Mouse (Mus musculus) left cerebral cortex, postnatal 14 days (tissue): ENCODE measurements at regions not wholly inside any gene's neighbourhood (a gene's known extent, or its start where the extent isn't known, plus 50 kb on each side); places are given as distances from the start of the nearest gene placed in this dataset.

Experiments
- DNase-seq, 2 experiments: peaks; one replicate each; pipeline ENCODE4 v3.0.0; 2021 to 2022; ENCODE audit warnings: low spot score in 2 of 2, mixed read lengths in 1 of 2
- intact Hi-C: fragments of 180-260 bp; cut with DNase I; formaldehyde crosslinking; loops from one replicate; pipeline ENCODE4 v1.15.1; 2025
- microRNA-seq, 2 experiments: library from miRNA; unstranded; fragments of <30 nt; microRNA quantifications; one replicate each; pipeline ENCODE4 v1.2.0; 2022

GRCm38 (mm10) chr7:139741246-139741903, 57.8 kb upstream of the Cfap46 start:
- peak; percentile 38 to 64 for DNase-seq
- intact Hi-C loops: loop anchor here (5.0 kb wide), 1 partner anchor 34 kb away; no protein-coding TSS in a partner anchor

- intact Hi-C loops: no loop called here
- DNase-seq: peak; percentile 47 to 64
Observed at GRCm38 (mm10) chr7:139746803-139747202, 63.2 kb upstream of the Cfap46 start.

- intact Hi-C loops: no loop called here
- DNase-seq: no peak
Observed at GRCm38 (mm10) chr7:139747290-139748067, 63.9 kb upstream of the Cfap46 start.

- intact Hi-C loops: no loop called here
Observed at GRCm38 (mm10) chr7:139755004-139755403, 71.4 kb upstream of the Cfap46 start.

GRCm38 (mm10) chr7:139762522-139762921, 71.5 kb upstream of the Adgra1 start:
- no peak for DNase-seq
- intact Hi-C loops: no loop called here

More at GRCm38 (mm10) chr7:139755004-139755403, 71.4 kb upstream of the Cfap46 start:
- peak in 1 of 2 experiments; percentile 53 for DNase-seq

GRCm38 (mm10) chr7:139763241-139763640, 70.7 kb upstream of the Adgra1 start:
- no peak for DNase-seq
- intact Hi-C loops: no loop called here

- no peak for DNase-seq
- intact Hi-C loops: no loop called here
Observed at GRCm38 (mm10) chr7:139766296-139766695, 67.7 kb upstream of the Adgra1 start.

GRCm38 (mm10) chr7:139769167-139769566, 64.8 kb upstream of the Adgra1 start:
- intact Hi-C loops: no loop called here
- no peak for DNase-seq

- DNase-seq: peak; percentile 46 to 51
- intact Hi-C loops: no loop called here
Observed at GRCm38 (mm10) chr7:139777243-139777642, 56.7 kb upstream of the Adgra1 start.

- no peak for DNase-seq
- intact Hi-C loops: no loop called here
Observed at GRCm38 (mm10) chr7:139779876-139780275, 54.1 kb upstream of the Adgra1 start.

- no peak for DNase-seq
- intact Hi-C loops: no loop called here
Observed at GRCm38 (mm10) chr7:139781513-139781912, 52.5 kb upstream of the Adgra1 start.

Small RNA genes lying in the stretch of these regions (microRNA-seq; reads per million reads assigned to microRNA genes)
- gene Mir6401: 0 reads per million in 2 experiments
